ENCODE assay signal across 21 mouse cellular contexts in genomic region chr3:101209546-101209945, GRCm38 (mm10).
DNase-seq lines count a peak whose midpoint lies in the region; ATAC-seq lines count a peak whose summit lies in the region.
"Had no signal": no experiment of that assay in that cellular context is flagged by ENCODE, and none has a peak within 500 bp of the region (broad histone marks: within the 10 kb centered on the region; RNA-seq: fewer than 3 reads in every experiment).

No protein-coding gene starts in this region.

- peak; percentile 10 for DNase-seq in forebrain, embryonic 14.5 days (ENCODE audit: low spot score)
- no peak for DNase-seq in midbrain, embryonic 10.5 days (ENCODE audit: low spot score)
- DNase-seq in brain, adult 2 months (ENCODE audit: low read depth, low spot score), result peak; percentile 16
- DNase-seq in left cerebral cortex, postnatal 4 days, result no peak
- DNase-seq: adrenal gland, postnatal 10 days; cerebellum, adult 18-20 months; cerebellum, postnatal 25 days; gastrocnemius, postnatal 10 days; heart, adult 2 months; heart, postnatal 14 days; kidney, adult 2 months had no signal

- ATAC-seq in forebrain, embryonic 14.5 days, result no peak
- no peak for ATAC-seq in forebrain, embryonic 12.5 days (ENCODE audit: low FRiP score)
- ATAC-seq in midbrain, embryonic 12.5 days (ENCODE audit: low FRiP score, low read depth), result peak; percentile 50
- peak; percentile 49 for ATAC-seq in midbrain, embryonic 16.5 days
- no peak for ATAC-seq in megakaryocyte, adult 5-6 weeks (ENCODE audit: poor library complexity, severe bottlenecking)
- ATAC-seq: forebrain, embryonic 15.5 days; intestine, embryonic 16.5 days had no signal

- no peak overlapping the region for H3K4me3 ChIP-seq in forebrain, embryonic 14.5 days (ENCODE audit: low read depth, low read length)
- H3K4me3 ChIP-seq in forebrain, embryonic 12.5 days (replicated peaks), result no peak overlapping the region
- H3K4me3 ChIP-seq in midbrain, embryonic 12.5 days, result no peak overlapping the region
- no peak overlapping the region for H3K4me3 ChIP-seq in midbrain, embryonic 10.5 days
- H3K4me3 ChIP-seq in midbrain, embryonic 16.5 days (ENCODE audit: low read depth, low read length), result no peak overlapping the region
- H3K4me3 ChIP-seq: embryonic facial prominence, embryonic 13.5 days; forebrain, embryonic 15.5 days; heart, adult 2 months; heart, embryonic 15.5 days had no signal

- no peak overlapping the region for H3K27ac ChIP-seq in forebrain, embryonic 14.5 days (ENCODE audit: low read depth, low read length)
- H3K27ac ChIP-seq in forebrain, embryonic 12.5 days, result no peak overlapping the region
- H3K27ac ChIP-seq in midbrain, embryonic 12.5 days (replicated peaks), result no peak overlapping the region
- H3K27ac ChIP-seq in midbrain, embryonic 10.5 days (replicated peaks), result no peak overlapping the region
- H3K27ac ChIP-seq in midbrain, embryonic 16.5 days (ENCODE audit: low read length), result no peak overlapping the region
- H3K27ac ChIP-seq: embryonic facial prominence, embryonic 13.5 days; forebrain, embryonic 15.5 days; heart, adult 2 months; heart, embryonic 15.5 days had no signal

- intact Hi-C loops in left cerebral cortex, postnatal 4 days (cut with DNase I), result no loop called here

- no peaks in the 10 kb centered on the region for H3K9me3 ChIP-seq in forebrain, embryonic 14.5 days (replicated peaks; ENCODE audit: control insufficient read depth, low read length)
- H3K9me3 ChIP-seq in forebrain, embryonic 12.5 days, result no peaks in the 10 kb centered on the region
- no peaks in the 10 kb centered on the region for H3K9me3 ChIP-seq in midbrain, embryonic 12.5 days
- H3K9me3 ChIP-seq in midbrain, embryonic 10.5 days (replicated peaks), result no peaks in the 10 kb centered on the region
- no peaks in the 10 kb centered on the region for H3K9me3 ChIP-seq in midbrain, embryonic 16.5 days (replicated peaks; ENCODE audit: control insufficient read depth, low read length, poor library complexity, severe bottlenecking)
- H3K9me3 ChIP-seq: embryonic facial prominence, embryonic 13.5 days; forebrain, embryonic 15.5 days; heart, embryonic 15.5 days had no signal

- peaks cover 14% of the 10 kb centered on the region for H3K4me1 ChIP-seq in forebrain, embryonic 14.5 days (ENCODE audit: control insufficient read depth, insufficient read depth, low read length)
- H3K4me1 ChIP-seq in forebrain, embryonic 12.5 days, result peaks cover 29% of the 10 kb centered on the region
- H3K4me1 ChIP-seq in midbrain, embryonic 12.5 days, result peaks cover 28% of the 10 kb centered on the region
- H3K4me1 ChIP-seq in midbrain, embryonic 10.5 days, result peaks cover 39% of the 10 kb centered on the region
- H3K4me1 ChIP-seq in midbrain, embryonic 16.5 days (ENCODE audit: control insufficient read depth, insufficient read depth, low read length), result peaks cover 14% of the 10 kb centered on the region

- no peaks in the 10 kb centered on the region for H3K27me3 ChIP-seq in forebrain, embryonic 14.5 days (replicated peaks; ENCODE audit: control insufficient read depth, insufficient read depth, low read length)
- H3K27me3 ChIP-seq in forebrain, embryonic 12.5 days, result no peaks in the 10 kb centered on the region
- peaks cover 4% of the 10 kb centered on the region; the same call in 1 of the 2 replicates for H3K27me3 ChIP-seq in midbrain, embryonic 12.5 days
- H3K27me3 ChIP-seq in midbrain, embryonic 10.5 days (ENCODE audit: low read depth, poor library complexity, severe bottlenecking), result no peaks in the 10 kb centered on the region
- no peaks in the 10 kb centered on the region for H3K27me3 ChIP-seq in midbrain, embryonic 16.5 days (ENCODE audit: control insufficient read depth, insufficient read depth, low read depth, low read length)
- H3K27me3 ChIP-seq: CH12.LX; embryonic facial prominence, embryonic 13.5 days; forebrain, embryonic 15.5 days; heart, embryonic 15.5 days had no signal

- WGBS in forebrain, embryonic 14.5 days, result 49% methylated on average over 7 of the region's 7 CpGs
- 55% methylated on average over 7 of the region's 7 CpGs for WGBS in forebrain, embryonic 12.5 days
- WGBS in midbrain, embryonic 12.5 days, result 53% methylated on average over 7 of the region's 7 CpGs
- WGBS in midbrain, embryonic 10.5 days, result 67% methylated on average over 7 of the region's 7 CpGs
- WGBS in midbrain, embryonic 16.5 days, result 39% methylated on average over 7 of the region's 7 CpGs

- H3K9ac ChIP-seq in forebrain, embryonic 14.5 days (ENCODE audit: low read length), result no peak overlapping the region
- no peak overlapping the region for H3K9ac ChIP-seq in forebrain, embryonic 12.5 days
- H3K9ac ChIP-seq in midbrain, embryonic 12.5 days (replicated peaks), result no peak overlapping the region
- no peak overlapping the region for H3K9ac ChIP-seq in midbrain, embryonic 16.5 days (ENCODE audit: low read depth, low read length)
- H3K9ac ChIP-seq: embryonic facial prominence, embryonic 13.5 days; forebrain, embryonic 15.5 days; heart, embryonic 15.5 days had no signal

- no peak overlapping the region for H3K4me2 ChIP-seq in forebrain, embryonic 14.5 days (ENCODE audit: low read length)
- H3K4me2 ChIP-seq in forebrain, embryonic 12.5 days, result no peak overlapping the region
- no peak overlapping the region for H3K4me2 ChIP-seq in midbrain, embryonic 12.5 days (replicated peaks)
- H3K4me2 ChIP-seq in midbrain, embryonic 16.5 days (ENCODE audit: low read length), result no peak overlapping the region
- H3K4me2 ChIP-seq: embryonic facial prominence, embryonic 13.5 days; forebrain, embryonic 15.5 days; heart, embryonic 11.5 days; heart, embryonic 15.5 days had no signal

- H3K36me3 ChIP-seq in forebrain, embryonic 14.5 days (ENCODE audit: control insufficient read depth, insufficient read depth, low read length), result no peaks in the 10 kb centered on the region
- no peaks in the 10 kb centered on the region for H3K36me3 ChIP-seq in forebrain, embryonic 12.5 days (replicated peaks)
- H3K36me3 ChIP-seq in midbrain, embryonic 12.5 days, result no peaks in the 10 kb centered on the region
- no peaks in the 10 kb centered on the region for H3K36me3 ChIP-seq in midbrain, embryonic 10.5 days
- no peaks in the 10 kb centered on the region for H3K36me3 ChIP-seq in midbrain, embryonic 16.5 days (ENCODE audit: control insufficient read depth, insufficient read depth, low read length)
- H3K36me3 ChIP-seq: embryonic facial prominence, embryonic 13.5 days; forebrain, embryonic 15.5 days; heart, embryonic 15.5 days had no signal

Comparison
In these comparisons a context has a peak if more than half of its experiments do, and no peak if none do; other contexts are left out.
1. ATAC-seq: peak in midbrain, embryonic 12.5 days (single experiment) and midbrain, embryonic 16.5 days (single experiment); none in forebrain, embryonic 14.5 days (single experiment), forebrain, embryonic 12.5 days (single experiment) and megakaryocyte, adult 5-6 weeks (single experiment).
2. DNase-seq: peak in forebrain, embryonic 14.5 days (single experiment) and brain, adult 2 months (single experiment); none in midbrain, embryonic 10.5 days (single experiment) and left cerebral cortex, postnatal 4 days (single experiment).